Mouse (Mus musculus): ENCODE results near the gene Nudt5.
A peak's percentile ranks its signal among the peaks of the same experiment; 100 is the strongest.

Nudt5 gene

DNA sequence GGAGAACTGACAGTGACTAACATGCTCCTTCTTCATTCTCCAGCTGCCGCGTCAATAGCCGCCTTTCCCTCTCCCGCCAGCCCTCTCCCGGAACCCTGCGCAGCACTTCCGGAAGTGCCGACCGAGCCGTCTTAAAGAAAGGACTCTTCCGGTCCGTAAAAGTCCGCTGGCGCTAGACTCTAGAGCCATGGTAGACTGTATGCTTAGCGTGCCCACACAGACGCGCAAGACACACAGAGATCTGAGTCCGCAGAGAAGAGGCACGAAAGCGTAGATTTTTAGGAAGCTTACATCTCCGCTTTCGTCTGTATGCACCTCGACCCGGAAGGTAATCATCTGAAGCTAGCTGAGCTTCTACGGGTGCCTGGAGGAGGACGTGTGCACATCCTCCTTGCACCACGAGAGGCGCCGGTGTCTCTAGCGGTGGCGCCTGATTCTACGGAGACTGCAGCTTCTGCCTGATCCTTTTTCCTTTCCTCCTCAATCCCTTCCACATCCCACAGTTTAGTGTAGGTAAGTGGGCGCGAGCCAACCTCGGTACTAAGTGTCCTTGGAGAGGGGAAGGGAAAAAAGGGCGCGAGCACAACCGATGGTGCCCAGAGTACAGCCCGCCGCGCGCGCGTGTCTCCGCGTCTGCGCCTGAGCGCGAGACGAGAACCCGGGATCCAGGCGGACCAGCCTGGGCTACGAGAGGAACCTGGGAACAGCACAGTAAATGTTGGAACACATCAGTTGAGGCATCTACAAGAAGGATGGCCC lies at the start of gene Nudt5, which contains the start of gene Cdc123:
Gene Nudt5, plus strand, starts transcription at position 147 of the 759 bp plus-strand sequence.
Gene Cdc123, minus strand, starts transcription at position 292 of the 759 bp plus-strand sequence.
- DNase-seq (ENCODE audit: low spot score), result peak; percentile 87

GRCm38 (mm10) chr2:5797816-5798672 lies 46.8 kb upstream of the Nudt5 start:
- DNase-seq (ENCODE audit: low spot score), result no peak

GRCm38 (mm10) chr2:5801182-5801640 lies 43.6 kb upstream of the Nudt5 start:
- no peak for DNase-seq (ENCODE audit: low spot score)

DNA sequence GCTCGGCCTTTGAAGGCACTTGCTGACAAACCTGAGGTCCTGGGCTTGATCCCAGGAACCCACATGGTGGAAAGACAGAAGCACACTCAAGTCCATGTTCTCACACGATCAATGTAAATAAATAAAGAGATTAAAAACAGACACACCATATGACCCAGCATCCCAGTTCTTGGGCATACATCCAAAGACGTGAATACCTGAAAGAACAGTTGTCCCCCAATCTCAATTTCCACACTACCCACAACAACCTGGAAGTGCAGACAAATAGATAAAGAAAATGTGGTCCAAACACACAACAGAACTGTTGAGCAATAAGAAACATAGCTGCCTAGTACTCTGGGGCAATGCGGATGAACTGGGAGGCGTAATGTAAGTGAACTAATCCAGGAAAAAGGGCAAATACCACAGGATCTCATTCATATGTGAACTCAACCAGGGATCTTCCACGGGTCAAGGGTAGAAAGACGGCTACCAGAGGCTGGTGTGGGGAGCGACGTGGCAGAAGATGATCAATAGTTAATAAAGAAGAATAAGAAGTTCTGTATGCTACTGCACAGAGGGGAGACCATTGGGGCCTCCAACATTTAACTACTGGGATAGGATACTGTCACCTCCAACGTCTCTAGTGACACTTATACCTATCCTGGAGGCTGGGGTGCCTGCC lies 42.8 kb upstream of the Nudt5 start:
- no peak for DNase-seq (ENCODE audit: low spot score)

DNA sequence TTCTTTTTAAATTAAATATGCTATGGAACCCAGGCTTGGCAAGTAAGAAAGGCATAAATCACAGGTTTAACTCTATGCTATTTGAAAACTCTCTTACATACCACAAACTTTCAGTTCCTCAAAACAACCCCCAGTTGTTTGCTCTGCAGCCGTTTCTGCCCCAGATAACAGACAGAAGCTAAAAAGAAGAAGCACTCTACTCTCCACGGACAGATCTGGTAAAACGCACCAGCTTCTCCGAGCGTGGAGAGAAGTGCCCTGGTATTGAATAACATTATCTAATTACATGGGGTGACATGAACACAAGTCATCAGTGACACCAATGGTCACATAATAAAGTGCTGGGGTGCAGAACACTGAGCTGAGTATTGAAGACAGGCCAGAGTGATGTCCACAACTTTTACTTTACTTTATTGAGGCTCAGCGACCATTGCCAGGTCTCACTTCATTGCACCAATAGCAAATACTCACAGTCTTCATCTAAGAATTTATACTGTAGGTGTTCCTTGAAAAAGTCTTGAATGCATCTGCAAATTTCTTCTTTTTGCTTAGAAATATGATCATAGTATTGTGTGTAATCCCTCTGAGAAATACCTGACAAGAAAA lies 40.3 kb upstream of the Nudt5 start:
- no peak for DNase-seq (ENCODE audit: low spot score)

DNA sequence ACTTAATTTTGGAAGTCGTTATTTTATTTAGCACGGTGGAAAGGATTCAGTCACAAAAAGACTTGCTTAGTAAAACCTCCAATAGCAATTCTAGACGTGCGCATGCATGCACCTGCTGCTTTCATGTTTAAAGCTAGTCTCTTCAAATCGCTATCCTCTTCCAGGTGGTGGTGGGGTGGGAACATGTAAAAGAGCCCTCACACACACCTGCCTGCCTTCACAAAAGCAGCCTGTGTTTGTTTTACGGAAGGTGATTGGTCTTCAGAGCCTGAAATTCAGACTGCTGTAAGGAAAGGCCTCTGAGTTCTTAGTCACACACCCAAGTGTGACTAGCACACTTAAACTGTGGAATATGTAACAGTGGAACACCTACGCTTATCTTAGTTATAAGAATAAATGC lies 39.6 kb upstream of the Nudt5 start:
- no peak for DNase-seq (ENCODE audit: low spot score)

DNA sequence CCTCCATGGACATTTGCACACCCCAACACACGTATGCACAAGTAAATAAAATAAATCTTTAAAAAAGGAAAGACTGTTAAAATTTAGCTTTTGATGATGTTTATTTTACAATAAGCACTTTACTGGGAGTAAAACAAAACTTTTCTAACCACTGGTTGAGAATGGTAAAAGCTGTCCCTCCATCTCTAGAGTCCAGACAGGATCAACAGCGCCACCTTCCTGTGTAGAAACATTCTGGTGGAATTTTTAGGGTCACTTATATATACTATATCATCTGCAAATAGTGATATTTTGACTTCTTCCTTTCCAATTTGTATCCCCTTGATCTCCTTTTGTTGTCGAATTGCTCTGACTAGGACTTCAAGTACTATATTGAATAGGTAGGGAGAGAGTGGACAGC lies 38.6 kb upstream of the Nudt5 start:
- DNase-seq (ENCODE audit: low spot score), result peak; percentile 23

DNA sequence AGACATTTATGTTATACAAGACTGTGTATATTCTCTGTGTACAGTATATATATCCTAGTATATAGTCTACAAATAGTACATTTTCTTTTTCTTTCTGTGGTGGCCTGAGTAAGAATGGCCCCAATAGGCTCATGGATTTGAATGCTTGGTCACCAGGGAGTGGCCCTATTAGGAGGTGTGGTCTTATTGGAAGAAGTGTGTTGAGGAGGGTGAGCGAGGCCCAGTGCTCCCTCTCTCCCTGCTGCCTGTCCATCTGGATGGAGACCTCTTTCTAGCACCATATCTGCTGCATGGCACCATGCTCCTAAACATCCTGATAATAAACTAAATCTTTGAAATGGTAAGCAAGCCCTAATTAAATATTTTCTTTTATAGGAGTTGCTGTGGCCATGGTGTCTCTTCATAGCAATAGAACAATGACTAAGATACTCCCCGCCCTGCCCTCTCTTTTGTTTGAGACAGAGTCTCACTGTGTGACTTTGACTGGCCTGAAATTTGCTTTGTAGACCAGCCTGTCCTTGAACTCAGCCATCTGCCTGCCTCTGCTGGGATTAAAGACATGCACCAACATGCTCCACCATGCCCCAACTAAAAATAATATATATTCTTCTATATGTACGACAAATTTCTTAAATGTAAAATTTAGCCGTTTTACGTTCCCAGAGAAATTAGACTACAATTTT lies 34.6 kb upstream of the Nudt5 start:
- no peak for DNase-seq (ENCODE audit: low spot score)

GRCm38 (mm10) chr2:5811235-5811782 lies 33.5 kb upstream of the Nudt5 start:
- DNase-seq (ENCODE audit: low spot score), result no peak

GRCm38 (mm10) chr2:5821264-5821663 lies 23.6 kb upstream of the Nudt5 start:
- DNase-seq (ENCODE audit: low spot score), result no peak

DNA sequence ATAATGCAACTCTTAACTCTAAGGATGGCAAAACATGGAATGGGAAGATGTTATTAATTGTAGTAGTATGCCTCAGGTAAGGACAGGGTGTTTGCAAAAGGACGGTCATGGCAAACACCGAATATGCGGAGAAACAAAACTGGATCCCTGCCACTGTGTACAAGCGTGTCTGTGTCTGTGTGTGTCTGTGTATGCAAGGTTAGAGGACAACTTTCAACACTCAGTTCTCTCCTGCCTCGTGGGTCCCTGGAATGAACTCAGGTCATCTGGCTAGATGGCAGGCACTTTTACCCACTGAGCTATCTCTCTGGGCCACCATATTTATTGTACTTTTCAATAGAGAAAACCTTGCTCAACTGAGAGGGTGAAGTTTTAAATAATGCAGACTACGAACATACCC lies 22.4 kb upstream of the Nudt5 start:
- DNase-seq (ENCODE audit: low spot score), result no peak

GRCm38 (mm10) chr2:5824213-5824612 lies 20.6 kb upstream of the Nudt5 start:
- no peak for DNase-seq (ENCODE audit: low spot score)

DNA sequence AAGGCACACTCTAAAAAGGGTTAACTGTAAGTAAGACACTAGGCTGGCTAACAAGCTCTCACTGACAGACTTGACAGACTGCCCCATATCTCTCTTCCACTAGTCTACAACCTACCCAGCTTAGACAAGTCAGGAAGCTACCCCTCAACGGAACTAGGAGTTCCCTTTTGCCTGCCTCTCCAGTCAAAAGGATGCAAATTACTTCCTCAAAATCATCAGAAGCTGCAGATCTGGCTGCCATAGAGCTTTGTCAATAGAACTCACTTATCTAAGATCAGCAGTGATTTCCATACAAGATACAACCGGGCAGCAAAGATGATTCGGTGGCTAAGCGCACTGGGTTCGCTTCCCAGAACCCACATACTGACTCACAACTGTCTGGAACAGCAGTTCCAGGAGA lies 20.1 kb upstream of the Nudt5 start:
- no peak for DNase-seq (ENCODE audit: low spot score)

- no peak for DNase-seq (ENCODE audit: low spot score)
These were observed 19.4 kb upstream of the Nudt5 start for GRCm38 (mm10) chr2:5825265-5825913.

GRCm38 (mm10) chr2:5840815-5841214 lies 4.0 kb upstream of the Nudt5 start:
- no peak for DNase-seq (ENCODE audit: low spot score)

DNA sequence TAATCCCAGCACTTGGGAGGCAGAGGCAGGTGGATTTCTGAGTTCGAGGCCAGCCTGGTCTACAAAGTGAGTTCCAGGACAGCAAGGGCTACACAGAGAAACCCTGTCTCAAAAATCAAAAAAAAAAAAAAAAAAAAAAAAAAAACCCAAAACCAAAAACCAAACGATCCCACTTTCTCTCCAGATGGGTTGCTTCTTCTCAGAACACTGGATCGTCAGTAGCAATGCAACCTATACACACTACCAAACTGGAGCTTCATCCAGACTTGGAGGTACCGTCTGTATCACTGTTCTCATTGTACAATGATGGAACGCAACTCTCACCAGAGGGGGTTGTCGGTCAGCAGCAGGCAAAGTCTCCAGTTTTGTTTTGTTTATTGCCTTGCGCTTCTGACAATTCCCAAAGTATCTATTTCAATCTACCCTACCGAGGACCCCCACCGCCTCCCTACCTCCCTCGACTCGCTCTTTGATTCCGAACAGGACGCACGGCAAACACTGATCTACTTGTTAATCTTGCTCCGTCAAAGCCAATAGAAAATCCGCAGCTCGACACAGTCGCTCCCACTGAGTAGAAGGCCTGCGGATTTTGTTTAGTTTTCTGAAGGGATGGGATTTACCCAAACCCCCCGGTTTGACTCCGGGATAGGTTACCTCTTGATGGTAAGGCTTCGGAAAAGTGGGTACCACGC lies 492 bp upstream of the Nudt5 start:
- DNase-seq (ENCODE audit: low spot score), result no peak

GRCm38 (mm10) chr2:5845826-5846225 lies 1.0 kb downstream of the Nudt5 start:
- DNase-seq (ENCODE audit: low spot score), result peak; percentile 8

DNA sequence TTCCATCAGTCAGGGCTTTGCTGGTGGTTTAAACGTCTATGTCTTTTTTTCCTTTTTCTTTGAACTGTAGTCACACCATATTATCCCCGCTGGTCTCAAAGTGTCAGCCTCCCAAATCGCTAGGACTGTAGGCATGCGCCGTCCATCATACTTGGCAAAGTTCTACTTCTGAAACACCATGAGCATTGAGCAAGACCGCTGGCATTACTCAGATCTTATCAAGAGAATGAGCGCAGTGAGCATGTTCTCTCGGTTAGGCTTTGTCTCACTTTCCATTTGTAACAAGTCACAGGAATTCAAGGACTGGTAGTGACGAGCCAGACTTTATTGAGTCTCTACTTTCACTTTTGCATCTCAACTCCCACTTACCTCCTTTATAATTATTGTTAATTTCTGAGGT lies 6.3 kb downstream of the Nudt5 start:
- no peak for DNase-seq (ENCODE audit: low spot score)

DNA sequence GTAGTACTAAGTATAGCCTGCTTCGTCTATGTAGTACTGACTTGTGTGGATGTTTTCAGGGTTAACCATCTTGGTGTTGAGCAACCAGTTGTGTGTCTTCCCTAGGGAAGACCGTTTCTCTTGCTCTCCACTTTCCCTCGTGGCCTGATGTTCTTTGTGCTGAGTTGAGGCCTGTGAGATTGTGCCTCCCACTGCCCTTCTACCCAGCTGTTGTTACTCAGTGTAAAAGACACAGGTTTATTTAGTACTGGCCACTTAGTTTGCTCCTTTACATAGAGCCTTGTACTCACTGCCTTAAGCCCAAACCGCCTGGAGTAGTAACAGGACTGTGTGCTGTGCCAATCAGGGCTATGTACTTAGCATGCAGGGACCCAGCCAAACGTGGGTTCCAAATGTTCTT lies 7.0 kb downstream of the Nudt5 start:
- no peak for DNase-seq (ENCODE audit: low spot score)

GRCm38 (mm10) chr2:5862834-5863233 lies 18.0 kb downstream of the Nudt5 start, which contains the start of gene Gm13199:
Gm13199 (minus strand) TSS chr2:5862934.
- no peak for DNase-seq (ENCODE audit: low spot score)

Measured in MN1 (cell line).